Mouse (Mus musculus): ENCODE data around the gene Prph. TPM values are rescaled to one million over a fixed set of nuclear protein-coding genes. Genes with fewer than 3 reads are reported as not detected.
"Not testable (repeated sequence)": the region's sequence is repeated elsewhere in the genome, so short reads cannot be mapped to it uniquely, and the experiment has no call there.

Prph gene
- polyA plus RNA-seq, 1 experiment from 2014 or later = 12.6 TPM

DNA sequence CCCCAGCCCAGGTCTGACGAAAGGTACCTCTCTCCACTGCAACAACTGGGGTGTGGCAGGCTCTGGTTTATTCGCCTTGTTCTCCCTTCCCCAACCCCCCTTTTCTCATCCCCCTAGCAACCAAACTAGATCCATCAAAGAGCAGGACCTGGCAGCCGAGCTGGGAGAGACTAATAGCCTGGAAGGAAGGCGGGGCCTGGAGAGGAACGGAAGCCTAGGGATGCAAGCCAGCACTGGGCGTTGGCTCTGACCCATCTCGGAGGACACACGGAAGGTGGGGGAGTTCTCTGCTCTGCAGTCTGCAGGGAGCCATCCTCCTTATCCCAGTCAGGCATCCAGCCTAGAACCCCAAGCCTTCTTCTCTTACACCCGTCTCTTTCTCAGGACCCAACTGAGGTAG, 1.6 kb upstream of the Prph start:
- no peaks in the 10 kb centered on the region for H3K36me3 ChIP-seq
- no peak for ATAC-seq (replicated peaks; ENCODE audit: low FRiP score)
- H3K9ac ChIP-seq = no peak overlapping the region
- H3K27me3 ChIP-seq = peaks cover 74% of the 10 kb centered on the region
- 11% methylated on average over 9 of the region's 9 CpGs for WGBS
- peaks cover 41% of the 10 kb centered on the region for H3K4me1 ChIP-seq
- H3K4me3 ChIP-seq (replicated peaks) = no peak overlapping the region
- no peaks in the 10 kb centered on the region for H3K9me3 ChIP-seq (replicated peaks)
- H3K27ac ChIP-seq = no peak overlapping the region
- no peak overlapping the region for H3K4me2 ChIP-seq

DNA sequence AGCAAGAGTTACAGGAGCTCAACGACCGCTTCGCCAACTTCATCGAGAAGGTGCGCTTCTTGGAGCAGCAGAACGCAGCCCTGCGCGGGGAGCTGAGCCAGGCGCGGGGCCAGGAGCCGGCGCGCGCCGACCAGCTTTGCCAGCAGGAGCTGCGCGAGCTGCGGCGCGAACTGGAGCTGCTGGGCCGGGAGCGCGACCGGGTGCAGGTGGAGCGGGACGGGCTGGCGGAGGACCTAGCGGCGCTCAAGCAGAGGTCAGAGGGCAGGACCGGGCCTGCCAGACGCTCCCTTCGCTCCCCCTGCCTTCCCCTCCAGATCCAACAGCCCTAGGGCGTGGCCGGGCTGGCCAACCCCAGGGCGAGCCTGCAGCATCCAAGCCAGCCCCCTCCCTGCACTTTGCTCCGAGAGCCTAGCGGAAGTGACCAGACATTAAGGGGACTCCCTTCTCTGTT, 562 bp downstream of the Prph start:
- Histone ChIP-seq H3K4me3 (replicated peaks) (peak overlapping the region; percentile 37), H3K4me2 (peak overlapping the region; percentile 58), H3K36me3 (no peaks in the 10 kb centered on the region), H3K9ac (peak overlapping the region; percentile 22; the same call in 1 of the 2 replicates), H3K4me1 (peaks cover 41% of the 10 kb centered on the region), H3K27me3 (peaks cover 90% of the 10 kb centered on the region), H3K9me3 (replicated peaks) (no peaks in the 10 kb centered on the region), H3K27ac (no peak overlapping the region)
- peak; percentile 37; the same call in 1 of the 2 replicates for ATAC-seq (replicated peaks; ENCODE audit: low FRiP score)
- under 1% methylated on average over 37 of the region's 37 CpGs for WGBS

DNA sequence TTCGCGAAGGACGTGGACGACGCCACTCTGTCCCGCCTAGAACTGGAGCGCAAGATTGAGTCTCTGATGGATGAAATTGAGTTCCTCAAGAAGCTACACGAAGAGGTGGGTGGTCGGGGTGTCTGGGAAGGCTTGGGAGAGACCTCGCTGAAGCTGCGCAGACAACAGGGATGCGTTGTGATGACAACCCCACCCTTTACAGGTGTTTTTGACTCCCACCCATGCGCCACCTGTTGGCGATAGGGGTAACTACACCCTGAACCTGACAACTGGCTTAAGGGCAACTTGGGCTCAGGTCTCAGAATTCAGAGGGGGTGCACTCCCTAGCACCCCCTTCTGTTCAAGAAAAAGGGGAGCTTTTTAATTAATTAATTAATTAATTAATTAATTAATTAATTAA, 1.4 kb downstream of the Prph start:
- Histone ChIP-seq H3K4me2 (peak overlapping the region; percentile 58; the same call in 1 of the 2 replicates), H3K36me3 (no peaks in the 10 kb centered on the region), H3K4me3 (replicated peaks) (0 out of 2 replicates have a peak overlapping the region, but pooled peaks have one; percentile 37), H3K27ac (no peak overlapping the region), H3K4me1 (peaks cover 41% of the 10 kb centered on the region), H3K27me3 (peaks cover 94% of the 10 kb centered on the region), H3K9me3 (replicated peaks) (no peaks in the 10 kb centered on the region), H3K9ac (no peak overlapping the region)
- no peak for ATAC-seq (replicated peaks; ENCODE audit: low FRiP score)
- 5% methylated on average over 14 of the region's 14 CpGs for WGBS

DNA sequence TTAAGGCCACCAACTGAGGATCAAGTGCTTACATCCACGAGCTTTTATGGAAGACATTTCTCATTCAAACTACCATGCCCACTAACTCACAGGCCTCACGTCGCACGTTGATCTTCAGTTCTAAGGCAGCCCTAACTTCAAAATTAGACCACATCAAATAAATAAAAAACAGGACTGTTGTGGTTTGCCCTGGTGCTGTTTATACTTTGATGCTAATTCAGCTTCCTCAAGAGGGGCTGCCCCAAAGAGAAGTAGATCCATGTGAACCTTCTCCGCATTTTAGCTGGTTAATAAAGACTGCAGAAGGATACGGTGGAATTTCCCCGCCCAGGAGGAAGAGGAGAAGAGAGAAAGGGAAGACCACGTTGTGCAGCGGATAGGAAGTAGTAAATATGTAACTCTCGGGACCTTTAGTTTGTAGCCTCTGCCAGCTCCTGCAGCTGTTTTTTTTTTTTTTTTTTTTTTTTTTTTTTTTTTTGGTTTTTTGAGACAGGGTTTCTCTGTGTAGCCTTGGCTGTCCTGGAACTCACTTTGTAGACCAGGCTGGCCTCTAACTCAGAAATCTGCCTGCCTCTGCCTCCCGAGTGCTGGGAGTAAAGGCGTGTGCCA, 10.7 kb downstream of the Prph start:
- no peaks in the 10 kb centered on the region for H3K36me3 ChIP-seq
- 73% methylated on average over 12 of the region's 12 CpGs for WGBS
- H3K4me1 ChIP-seq = no peaks in the 10 kb centered on the region
- H3K9me3 ChIP-seq (replicated peaks) = no peaks in the 10 kb centered on the region
- H3K27ac ChIP-seq = no peak overlapping the region
- no peak overlapping the region for H3K4me2 ChIP-seq
- no peak overlapping the region for H3K9ac ChIP-seq
- H3K27me3 ChIP-seq = peaks cover 43% of the 10 kb centered on the region
- H3K4me3 ChIP-seq (replicated peaks) = no peak overlapping the region
- ATAC-seq (replicated peaks; ENCODE audit: low FRiP score) = no peak

DNA sequence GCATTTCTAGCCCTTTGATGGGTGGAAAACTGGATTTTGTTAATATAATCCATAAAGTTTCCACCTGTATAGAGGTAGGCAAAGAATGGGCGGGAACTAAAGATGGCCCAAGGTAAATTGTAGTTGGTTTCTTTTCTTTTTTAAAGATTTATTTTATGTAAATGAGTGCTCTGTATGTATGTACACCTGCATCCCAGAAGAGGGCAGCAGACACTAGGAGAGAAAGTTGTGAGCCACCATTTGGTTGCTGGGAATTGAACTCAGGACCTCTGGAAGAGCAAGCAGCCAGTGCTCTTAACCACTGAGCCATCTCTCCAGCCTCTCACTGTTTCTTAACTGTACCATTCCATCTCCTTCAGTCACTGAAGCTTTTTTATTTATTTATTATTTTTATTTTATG, 17.0 kb downstream of the Prph start:
- Histone ChIP-seq H3K4me2 (no peak overlapping the region), H3K4me1 (peaks cover 25% of the 10 kb centered on the region)
- WGBS = 86% methylated on average over 1 of the region's 1 CpGs

DNA sequence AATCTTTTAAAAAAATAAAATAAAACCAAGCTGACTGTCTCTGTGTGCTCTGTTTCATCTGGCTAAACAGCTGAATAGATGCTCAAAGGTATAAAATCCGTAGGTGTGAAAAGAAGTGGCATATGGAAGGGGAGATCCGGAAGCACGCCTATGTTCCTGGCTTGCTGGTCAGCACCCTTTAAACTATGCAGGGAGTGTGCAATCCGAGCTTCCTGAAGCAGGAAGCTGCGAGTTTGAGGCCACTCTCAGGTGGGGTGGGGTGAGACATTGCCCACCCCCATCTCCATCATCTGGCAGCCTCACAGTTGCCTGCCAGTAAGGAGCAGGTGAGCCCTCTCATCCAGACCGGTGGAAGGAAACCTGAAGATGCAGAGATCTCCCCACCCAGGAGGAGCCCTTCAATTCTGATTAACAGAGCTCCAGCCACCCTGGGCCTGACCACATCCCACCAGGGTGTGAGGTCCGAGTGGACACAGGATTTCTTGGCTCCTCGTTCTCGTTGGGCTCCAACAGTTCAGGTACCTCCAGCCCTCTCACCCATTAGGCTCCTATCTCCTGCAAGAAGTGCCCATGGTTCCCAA, 19.1 kb downstream of the Prph start, which contains the start of gene Troap:
Gene Troap, plus strand, starts transcription at position 557 of the 581 bp plus-strand sequence.
- Histone ChIP-seq H3K27me3 (no peaks in the 10 kb centered on the region), H3K9ac (peak within 1 kb of the TSS; percentile 74), H3K27ac (peak within 1 kb of the TSS; percentile 99), H3K4me3 (replicated peaks) (peak within 1 kb of the TSS; percentile 80), H3K4me1 (peaks cover 41% of the 10 kb centered on the region), H3K36me3 (peaks cover 25% of the 10 kb centered on the region), H3K4me2 (peak within 1 kb of the TSS; percentile 84), H3K9me3 (replicated peaks) (no peaks in the 10 kb centered on the region)
- 17% methylated on average over 9 of the region's 9 CpGs for WGBS
- ATAC-seq (replicated peaks; ENCODE audit: low FRiP score) = peak; percentile 53

More for the DNA sequence above, 17.0 kb downstream of the Prph start:
- no peak for ATAC-seq (replicated peaks; ENCODE audit: low FRiP score)
- H3K36me3 ChIP-seq = peaks cover 6% of the 10 kb centered on the region
- H3K9me3 ChIP-seq (replicated peaks) = no peaks in the 10 kb centered on the region
- no peak overlapping the region for H3K9ac ChIP-seq
- no peak overlapping the region for H3K27ac ChIP-seq
- no peak overlapping the region for H3K4me3 ChIP-seq (replicated peaks)
- H3K27me3 ChIP-seq = peaks cover 11% of the 10 kb centered on the region; the same call in 1 of the 2 replicates

DNA sequence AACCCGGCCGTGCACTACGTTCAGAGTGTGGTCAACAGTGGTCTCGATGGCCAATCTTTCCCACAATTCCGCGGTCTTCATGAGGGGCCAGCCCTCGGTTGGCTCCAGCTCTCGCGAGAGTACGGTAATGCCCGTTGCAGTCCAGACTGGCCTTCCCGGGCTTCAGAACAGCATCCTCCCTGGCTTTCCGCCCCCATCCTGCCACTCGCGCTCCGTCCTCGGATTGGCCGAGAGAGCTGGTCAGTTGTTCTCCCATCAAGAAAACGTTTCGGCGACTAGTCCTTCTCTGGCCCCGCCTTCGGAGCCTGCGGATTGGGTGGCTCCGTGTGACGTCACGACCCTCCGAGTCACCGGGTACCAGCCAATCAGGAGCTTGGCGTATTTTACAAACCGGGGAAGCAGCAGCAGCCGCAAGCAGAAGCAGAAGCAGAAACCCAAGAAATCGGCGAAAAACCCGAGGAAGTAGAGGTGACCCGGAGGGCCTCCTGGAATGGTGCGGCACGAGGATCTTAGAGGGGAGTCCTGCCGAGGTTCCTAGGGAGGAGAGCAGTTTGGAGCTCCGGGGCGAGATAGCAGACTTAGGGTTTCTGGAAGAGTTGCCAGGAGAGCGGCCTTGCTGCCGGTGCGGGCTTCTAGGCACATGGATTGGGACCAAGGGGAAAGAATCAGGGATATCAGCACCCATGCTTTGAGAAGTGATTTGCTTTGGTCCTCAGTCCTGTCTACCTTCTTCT, 19.8 kb downstream of the Prph start:
- Histone ChIP-seq H3K4me3 (replicated peaks) (peak overlapping the region; percentile 80), H3K36me3 (peaks cover 25% of the 10 kb centered on the region), H3K9me3 (replicated peaks) (no peaks in the 10 kb centered on the region), H3K4me2 (peak overlapping the region; percentile 84), H3K27ac (peak overlapping the region; percentile 99), H3K9ac (peak overlapping the region; percentile 74), H3K27me3 (no peaks in the 10 kb centered on the region), H3K4me1 (peaks cover 41% of the 10 kb centered on the region)
- WGBS = under 1% methylated on average over 44 of the region's 44 CpGs
- ATAC-seq (replicated peaks; ENCODE audit: low FRiP score) = peak; percentile 97

DNA sequence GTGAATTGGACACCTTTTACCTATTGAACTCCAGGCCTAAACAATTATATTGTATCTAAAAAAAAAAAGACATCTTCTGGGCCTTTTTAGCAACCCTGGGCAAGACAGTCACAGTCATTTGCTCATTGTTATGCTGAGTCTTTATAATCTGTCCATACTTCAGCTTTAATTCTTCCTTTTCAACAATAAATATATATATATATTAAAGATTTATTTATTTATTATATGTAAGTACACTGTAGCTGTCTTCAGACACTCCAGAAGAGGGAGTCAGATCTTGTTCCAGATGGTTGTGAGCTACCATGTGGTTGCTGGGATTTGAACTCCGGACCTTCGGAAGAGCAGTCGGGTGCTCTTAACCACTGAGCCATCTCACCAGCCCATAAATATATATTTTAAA, 21.0 kb downstream of the Prph start:
- not testable (repeated sequence) for H3K27me3 ChIP-seq; H3K9me3 ChIP-seq (replicated peaks); ATAC-seq (replicated peaks; ENCODE audit: low FRiP score); H3K27ac ChIP-seq
- H3K4me2 ChIP-seq = peak overlapping the region; percentile 84
- WGBS = 91% methylated on average over 3 of the region's 3 CpGs
- H3K9ac ChIP-seq = peak overlapping the region; percentile 74
- peak overlapping the region; percentile 80 for H3K4me3 ChIP-seq (replicated peaks)
- peaks cover 36% of the 10 kb centered on the region for H3K36me3 ChIP-seq
- H3K4me1 ChIP-seq = peaks cover 41% of the 10 kb centered on the region

DNA sequence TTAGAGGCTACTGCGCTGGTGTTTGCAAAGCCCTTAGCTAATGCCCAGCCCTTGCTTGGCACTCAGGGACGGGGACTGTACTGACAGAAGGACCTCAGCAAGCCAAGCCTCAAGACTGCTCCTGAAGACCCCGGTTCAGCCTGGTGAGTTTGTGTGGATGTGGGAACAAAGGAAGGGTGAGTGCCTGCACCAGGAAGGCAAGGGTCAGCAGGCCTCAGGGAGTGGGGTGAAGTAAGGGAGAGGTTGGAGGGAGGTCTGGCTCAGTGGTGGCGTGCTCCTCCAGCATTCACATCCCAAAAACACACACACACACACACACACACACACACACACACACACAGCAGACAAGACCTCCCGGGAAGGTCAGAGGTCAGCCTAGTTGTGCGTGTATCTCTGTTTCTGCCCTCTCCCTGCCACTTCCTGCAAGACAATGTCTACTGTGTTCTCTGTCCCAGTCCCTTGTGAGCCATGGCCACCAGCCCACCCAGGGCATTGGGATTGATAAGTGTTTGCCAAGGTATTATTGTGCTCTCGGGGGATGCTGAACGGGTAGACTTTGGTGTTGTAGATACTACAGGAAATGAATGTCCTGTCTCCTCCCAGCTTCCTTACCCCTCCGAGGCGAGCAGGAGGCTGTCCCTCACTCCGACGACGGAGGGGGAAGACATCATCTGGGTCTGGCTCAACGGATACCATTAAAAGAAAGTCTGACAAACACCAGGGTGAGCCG, 23.4 kb downstream of the Prph start:
- 72% methylated on average over 15 of the region's 15 CpGs for WGBS
- Histone ChIP-seq H3K36me3 (peaks cover 58% of the 10 kb centered on the region), H3K4me1 (peaks cover 41% of the 10 kb centered on the region), H3K9ac (peak overlapping the region; percentile 14; the same call in 1 of the 2 replicates), H3K27ac (no peak overlapping the region), H3K4me2 (no peak overlapping the region), H3K9me3 (replicated peaks) (no peaks in the 10 kb centered on the region), H3K4me3 (replicated peaks) (no peak overlapping the region), H3K27me3 (no peaks in the 10 kb centered on the region)
- no peak for ATAC-seq (replicated peaks; ENCODE audit: low FRiP score)

DNA sequence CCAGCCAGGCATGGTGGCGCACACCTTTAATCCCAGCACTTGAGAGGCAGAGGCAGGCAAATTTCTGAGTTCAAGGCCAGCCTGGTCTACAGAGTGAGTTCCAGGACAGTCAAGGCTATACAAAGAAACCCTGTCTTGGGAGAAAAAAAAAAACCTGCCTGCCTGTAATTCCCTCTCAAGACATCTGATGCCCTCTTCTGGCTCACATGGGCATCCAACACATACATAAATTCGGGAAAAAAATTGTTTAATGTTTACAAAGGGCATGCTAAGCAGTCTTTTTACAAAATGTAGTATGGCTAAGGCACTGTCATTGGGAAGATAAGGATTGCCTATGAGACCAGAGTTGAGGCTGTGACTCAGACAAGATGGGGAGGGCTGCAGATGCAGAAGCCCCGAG, 24.8 kb downstream of the Prph start:
- Histone ChIP-seq H3K27ac (no peak overlapping the region), H3K9me3 (replicated peaks) (no peaks in the 10 kb centered on the region), H3K4me1 (peaks cover 46% of the 10 kb centered on the region), H3K4me3 (replicated peaks) (no peak overlapping the region), H3K4me2 (no peak overlapping the region), H3K9ac (no peak overlapping the region), H3K27me3 (peaks cover 7% of the 10 kb centered on the region), H3K36me3 (peaks cover 58% of the 10 kb centered on the region)
- WGBS = 93% methylated on average over 3 of the region's 3 CpGs
- no peak for ATAC-seq (replicated peaks; ENCODE audit: low FRiP score)

DNA sequence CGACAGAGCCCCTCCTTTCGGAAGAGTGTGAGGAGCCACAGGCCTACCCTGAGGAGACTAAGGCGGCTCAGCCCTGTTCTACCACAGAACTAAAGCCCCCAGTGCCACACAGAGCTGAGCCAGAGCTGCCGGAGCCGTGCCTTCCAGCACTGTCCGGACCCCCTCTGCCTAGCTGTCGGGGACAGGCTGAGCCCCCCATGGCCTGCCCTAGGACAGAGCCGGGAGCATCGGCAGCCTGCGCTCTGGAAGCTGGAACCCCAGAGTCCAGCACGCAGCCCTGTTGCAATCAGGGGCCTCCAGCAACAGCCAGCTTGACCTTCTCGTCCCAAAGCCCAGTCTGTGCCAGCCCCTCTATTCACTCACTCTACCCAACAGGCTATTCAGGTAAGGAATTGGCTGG, 27.3 kb downstream of the Prph start:
- H3K4me1 ChIP-seq = peaks cover 28% of the 10 kb centered on the region
- no peak for ATAC-seq (replicated peaks; ENCODE audit: low FRiP score)
- peaks cover 32% of the 10 kb centered on the region for H3K27me3 ChIP-seq

More for the DNA sequence above, 27.3 kb downstream of the Prph start:
- Histone ChIP-seq H3K9me3 (replicated peaks) (no peaks in the 10 kb centered on the region), H3K4me2 (no peak overlapping the region), H3K27ac (no peak overlapping the region), H3K4me3 (replicated peaks) (no peak overlapping the region), H3K36me3 (peaks cover 49% of the 10 kb centered on the region), H3K9ac (no peak overlapping the region)
- 92% methylated on average over 12 of the region's 12 CpGs for WGBS
